Mouse (Mus musculus): ENCODE measurements around the gene Dusp13. TPM values are rescaled to one million over a fixed set of nuclear protein-coding genes. Genes with fewer than 3 reads are reported as not detected.
A peak's percentile ranks its signal among the peaks of the same experiment; 100 is the strongest.

Dusp13 gene
- polyA plus RNA-seq, 2 experiments, result 0.04 TPM; not detected in 1

- Histone ChIP-seq H3K36me3 (replicated peaks; ENCODE audit: control insufficient read depth, insufficient read depth, low read depth) (no peaks in the 10 kb centered on the region), H3K9me3 (ENCODE audit: control insufficient read depth, low read length) (no peaks in the 10 kb centered on the region), H3K27me3 (ENCODE audit: control insufficient read depth, insufficient read depth, low read length) (no peaks in the 10 kb centered on the region), H3K4me2 (ENCODE audit: low read depth) (no peak overlapping the region), H3K4me3 (ENCODE audit: insufficient read depth in 1 of 2, low read depth in 2 of 2, low read length in 2 of 2) (no peak overlapping the region), H3K9ac (replicated peaks) (no peak overlapping the region), H3K27ac (no peak overlapping the region), H3K4me1 (replicated peaks; ENCODE audit: control insufficient read depth in 2 of 2, insufficient read depth in 2 of 2, low read length in 1 of 2) (no peaks in the 10 kb centered on the region; a peak in 1 of 4 replicates)
- WGBS (ENCODE audit: insufficient replicate concordance), result 56% methylated on average over 2 of the region's 2 CpGs
- DNase-seq (ENCODE audit: low read depth in 3 of 3, low spot score in 3 of 3), result no peak
- no peak for ATAC-seq (ENCODE audit: insufficient read depth)
- no peak for TF ChIP-seq CTCF (IDR thresholded peaks at IDR 0.05; ENCODE audit: low read depth)
- no peak for TF ChIP-seq EP300 (IDR thresholded peaks at IDR 0.05; ENCODE audit: low read depth)
Measured at GRCm38 (mm10) chr14:21705462-21705861, 45.5 kb downstream of the Dusp13 start.

DNA sequence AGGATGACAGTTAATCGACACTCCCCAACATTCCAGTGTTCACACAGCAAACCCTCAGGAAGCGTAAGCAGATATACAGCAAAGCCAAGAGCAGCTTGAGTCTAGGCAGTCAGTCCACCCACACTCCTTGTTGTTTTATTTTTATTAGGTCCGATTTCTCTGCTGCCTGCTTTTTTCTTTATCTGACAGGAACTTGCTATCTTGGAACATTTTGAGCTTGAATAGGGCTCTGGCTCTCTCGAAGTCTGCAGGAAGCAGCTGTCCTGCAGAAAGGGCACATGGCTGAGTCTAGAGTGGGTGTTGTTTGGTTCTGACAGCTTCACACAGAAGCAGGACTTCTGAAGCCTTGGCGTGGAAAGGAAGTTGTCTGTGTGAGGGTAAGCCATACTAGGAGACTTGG lies 47.7 kb downstream of the Dusp13 start:
- Histone ChIP-seq H3K4me1 (replicated peaks; ENCODE audit: control insufficient read depth in 2 of 2, insufficient read depth in 2 of 2, low read length in 1 of 2) (no peaks in the 10 kb centered on the region; a peak in 1 of 4 replicates), H3K9ac (replicated peaks) (no peak overlapping the region), H3K4me2 (ENCODE audit: low read depth) (no peak overlapping the region), H3K27me3 (ENCODE audit: control insufficient read depth, insufficient read depth, low read length) (no peaks in the 10 kb centered on the region), H3K4me3 (ENCODE audit: insufficient read depth in 1 of 2, low read depth in 2 of 2, low read length in 2 of 2) (no peak overlapping the region), H3K36me3 (replicated peaks; ENCODE audit: control insufficient read depth, insufficient read depth, low read depth) (no peaks in the 10 kb centered on the region), H3K27ac (no peak overlapping the region), H3K9me3 (ENCODE audit: control insufficient read depth, low read length) (no peaks in the 10 kb centered on the region)
- TF ChIP-seq EP300 (IDR thresholded peaks at IDR 0.05; ENCODE audit: low read depth) (no peak), CTCF (IDR thresholded peaks at IDR 0.05; ENCODE audit: low read depth) (no peak)
- 28% methylated on average over 5 of the region's 5 CpGs for WGBS (ENCODE audit: insufficient replicate concordance)
- no peak for ATAC-seq (ENCODE audit: insufficient read depth)
- DNase-seq (ENCODE audit: low read depth in 3 of 3, low spot score in 3 of 3), result no peak

DNA sequence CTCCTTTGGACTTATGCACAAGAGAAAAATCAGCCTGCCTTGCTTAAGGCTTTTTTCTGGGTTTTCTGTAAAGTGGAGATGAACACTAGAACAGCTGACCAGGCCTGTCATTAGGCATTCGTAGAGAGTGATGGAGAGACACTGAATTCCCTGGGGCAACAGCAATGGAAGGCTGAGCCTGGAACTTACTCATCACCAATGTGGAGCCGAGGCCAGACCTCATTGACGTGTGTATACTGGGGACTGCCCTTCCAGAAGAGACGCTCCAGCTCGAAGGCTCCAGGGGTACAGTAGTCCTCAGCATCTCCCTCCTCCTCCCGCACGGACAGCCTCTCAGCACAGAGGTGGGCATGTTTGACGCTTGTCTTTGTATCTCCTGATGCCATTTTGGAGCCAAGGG lies 48.3 kb downstream of the Dusp13 start:
- ATAC-seq (ENCODE audit: insufficient read depth) (no peak), DNase-seq (ENCODE audit: low read depth in 3 of 3, low spot score in 3 of 3) (no peak)
- Histone ChIP-seq H3K27ac (no peak overlapping the region), H3K4me3 (ENCODE audit: insufficient read depth in 1 of 2, low read depth in 2 of 2, low read length in 2 of 2) (no peak overlapping the region), H3K36me3 (replicated peaks; ENCODE audit: control insufficient read depth, insufficient read depth, low read depth) (no peaks in the 10 kb centered on the region), H3K4me2 (ENCODE audit: low read depth) (no peak overlapping the region), H3K9ac (replicated peaks) (no peak overlapping the region), H3K4me1 (replicated peaks; ENCODE audit: control insufficient read depth in 2 of 2, insufficient read depth in 2 of 2, low read length in 1 of 2) (no peaks in the 10 kb centered on the region; a peak in 1 of 4 replicates), H3K9me3 (ENCODE audit: control insufficient read depth, low read length) (no peaks in the 10 kb centered on the region), H3K27me3 (ENCODE audit: control insufficient read depth, insufficient read depth, low read length) (no peaks in the 10 kb centered on the region)
- WGBS (ENCODE audit: insufficient replicate concordance), result 67% methylated on average over 8 of the region's 8 CpGs
- TF ChIP-seq EP300 (IDR thresholded peaks at IDR 0.05; ENCODE audit: low read depth) (no peak), CTCF (IDR thresholded peaks at IDR 0.05; ENCODE audit: low read depth) (no peak)

DNA sequence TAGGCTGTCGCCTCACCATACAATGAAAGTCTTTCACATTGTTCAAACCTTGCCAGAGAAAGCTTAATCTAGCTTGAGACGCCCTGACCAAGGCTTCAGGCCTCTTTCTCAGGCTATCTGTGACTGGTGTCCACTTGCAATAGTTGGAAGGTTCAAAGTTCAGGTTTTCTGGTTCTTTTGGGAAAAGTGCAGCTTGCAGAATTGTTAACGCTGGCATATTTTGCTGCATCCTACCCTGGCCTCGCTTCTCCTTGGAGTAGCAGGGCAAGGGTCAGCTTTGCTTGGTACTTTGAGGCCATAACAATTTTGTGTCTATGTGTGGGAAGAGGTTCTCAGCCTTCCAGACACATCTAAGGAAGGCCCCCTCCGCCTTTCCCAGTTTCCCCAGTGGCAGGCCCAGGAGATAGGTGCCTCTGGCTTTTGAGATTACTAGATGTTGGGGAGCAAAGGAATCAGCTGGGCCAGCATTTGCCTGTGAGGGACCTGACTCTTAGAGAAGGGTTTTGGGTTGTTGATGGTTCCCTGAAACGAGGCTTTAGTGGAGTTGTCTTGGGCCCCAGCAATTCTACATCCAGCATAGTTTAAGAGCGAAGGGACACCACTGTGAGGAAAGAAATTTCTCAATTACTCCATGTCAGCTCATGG lies 54.7 kb downstream of the Dusp13 start:
- no peaks in the 10 kb centered on the region for H3K27me3 ChIP-seq (ENCODE audit: control insufficient read depth, insufficient read depth, low read length)
- WGBS (ENCODE audit: insufficient replicate concordance), result 56% methylated on average over 7 of the region's 7 CpGs

DNA sequence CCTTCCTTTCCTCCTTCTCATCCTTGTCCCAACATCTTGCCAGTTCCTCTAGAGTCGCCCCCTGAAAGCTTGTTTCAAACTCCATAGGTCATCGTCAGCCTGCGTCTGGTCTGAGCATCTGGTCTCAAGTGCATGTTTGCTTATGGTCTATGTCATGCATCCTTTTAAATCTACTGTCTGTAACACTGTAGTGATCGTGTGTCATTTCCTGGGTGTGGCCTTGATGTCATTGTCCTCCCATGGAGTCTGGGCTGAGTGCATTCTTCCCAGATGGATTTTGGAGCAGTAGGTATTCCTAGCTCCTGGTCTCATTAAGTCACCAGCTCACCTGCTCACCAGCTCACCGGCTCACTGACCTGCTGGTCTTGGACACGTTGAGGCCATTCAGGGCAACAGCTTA lies 56.0 kb downstream of the Dusp13 start:
- Histone ChIP-seq H3K9me3 (ENCODE audit: control insufficient read depth, low read length) (no peaks in the 10 kb centered on the region; the same call in 1 of the 2 replicates), H3K4me3 (ENCODE audit: insufficient read depth in 1 of 2, low read depth in 2 of 2, low read length in 2 of 2) (no peak overlapping the region), H3K4me1 (replicated peaks; ENCODE audit: control insufficient read depth in 2 of 2, insufficient read depth in 2 of 2, low read length in 1 of 2) (peaks cover 3% of the 10 kb centered on the region in 2 experiments; a peak in 2 of 4 replicates), H3K4me2 (ENCODE audit: low read depth) (no peak overlapping the region), H3K36me3 (replicated peaks; ENCODE audit: control insufficient read depth, insufficient read depth, low read depth) (no peaks in the 10 kb centered on the region), H3K9ac (replicated peaks) (no peak overlapping the region), H3K27me3 (ENCODE audit: control insufficient read depth, insufficient read depth, low read length) (no peaks in the 10 kb centered on the region), H3K27ac (no peak overlapping the region)
- 54% methylated on average over 6 of the region's 6 CpGs for WGBS (ENCODE audit: insufficient replicate concordance)
- DNase-seq (ENCODE audit: low read depth in 3 of 3, low spot score in 3 of 3) (no peak), ATAC-seq (ENCODE audit: insufficient read depth) (no peak)
- TF ChIP-seq CTCF (IDR thresholded peaks at IDR 0.05; ENCODE audit: low read depth), result no peak
- no peak for TF ChIP-seq EP300 (IDR thresholded peaks at IDR 0.05; ENCODE audit: low read depth)

More for the DNA sequence above, 54.7 kb downstream of the Dusp13 start:
- Histone ChIP-seq H3K4me3 (ENCODE audit: insufficient read depth in 1 of 2, low read depth in 2 of 2, low read length in 2 of 2) (no peak overlapping the region), H3K36me3 (replicated peaks; ENCODE audit: control insufficient read depth, insufficient read depth, low read depth) (no peaks in the 10 kb centered on the region), H3K9ac (replicated peaks) (no peak overlapping the region), H3K4me1 (replicated peaks; ENCODE audit: control insufficient read depth in 2 of 2, insufficient read depth in 2 of 2, low read length in 1 of 2) (peaks cover 3% of the 10 kb centered on the region in 2 experiments; a peak in 2 of 4 replicates), H3K9me3 (ENCODE audit: control insufficient read depth, low read length) (no peaks in the 10 kb centered on the region; the same call in 1 of the 2 replicates), H3K4me2 (ENCODE audit: low read depth) (no peak overlapping the region), H3K27ac (no peak overlapping the region)
- ATAC-seq (ENCODE audit: insufficient read depth), result no peak
- no peak for TF ChIP-seq EP300 (IDR thresholded peaks at IDR 0.05; ENCODE audit: low read depth)
- no peak for TF ChIP-seq CTCF (IDR thresholded peaks at IDR 0.05; ENCODE audit: low read depth)
- peak in 2 of 3 experiments; percentile 55 to 57 for DNase-seq (ENCODE audit: low read depth in 3 of 3, low spot score in 3 of 3)

Measured in liver, embryonic 14.5 days (tissue).